Mouse (Mus musculus): ENCODE measurements around the gene D1Ertd622e. TPM values are rescaled to one million over a fixed set of nuclear protein-coding genes. Genes with fewer than 3 reads are reported as not detected.

The D1Ertd622e gene
- polyA plus RNA-seq, 1 experiment from 2014 or later = 33.6 TPM

Other genes starting within 250 kb of the D1Ertd622e start
- gene Gin1, start 108.1 kb upstream of the D1Ertd622e start, polyA plus RNA-seq (2014; fragmentation: Nextera tagmentation; extraction: Ambion mirVana) = 12.2 and 15.4 TPM in 2 replicates
- gene Ppip5k2, start 108.3 kb upstream of the D1Ertd622e start, polyA plus RNA-seq (2014; fragmentation: Nextera tagmentation; extraction: Ambion mirVana) = 50.2 and 54.9 TPM in 2 replicates